Mouse (Mus musculus): ENCODE measurements around the gene Apoc3. TPM values are rescaled to one million over a fixed set of nuclear protein-coding genes. Genes with fewer than 3 reads are reported as not detected.

Gene Apoc3
- total RNA-seq, 2 experiments from 2014 or later, result not detected

DNA sequence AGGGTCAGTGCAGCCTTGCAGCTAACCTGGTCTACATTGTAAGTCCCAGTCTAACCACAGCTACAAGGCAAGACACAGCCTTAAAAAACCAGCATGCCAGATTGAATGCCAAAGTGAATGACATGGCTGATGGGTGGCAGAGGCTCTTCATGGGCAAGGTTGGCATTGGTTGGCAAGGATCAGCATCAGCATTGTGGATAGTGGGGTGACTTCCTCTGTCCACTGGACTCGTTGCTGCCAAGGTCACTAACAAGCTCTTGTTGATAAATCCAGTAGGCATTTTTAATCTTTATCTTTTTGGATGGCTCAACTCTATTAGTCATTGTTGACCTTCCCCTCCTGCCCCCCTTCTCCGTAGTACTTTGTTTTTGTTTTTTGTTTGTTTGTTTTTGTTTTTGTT lies 35.8 kb downstream of the Apoc3 start:
- intact Hi-C loops (cut with DNase I), result no loop called here
- DNase-seq (ENCODE audit: low spot score), result no peak

DNA sequence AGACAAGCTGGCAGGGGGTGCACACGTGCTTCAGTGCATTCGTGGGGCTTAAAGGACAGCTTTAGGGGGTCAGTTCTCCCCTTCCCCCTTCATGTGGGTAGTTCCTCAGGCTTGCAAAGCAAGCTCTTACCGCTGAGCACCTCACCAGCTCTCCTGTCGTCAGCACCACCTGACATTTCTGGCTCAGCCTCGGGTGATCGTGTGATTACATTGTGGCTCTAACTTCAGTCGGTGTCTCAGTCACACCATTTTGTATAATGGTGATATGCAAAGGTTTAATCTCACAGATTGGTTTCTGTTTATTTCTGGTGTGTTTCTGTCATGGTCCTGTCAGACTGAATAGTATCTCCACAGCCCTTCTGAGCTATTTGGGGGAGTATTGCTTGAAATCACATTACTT lies 36.5 kb downstream of the Apoc3 start:
- intact Hi-C loops (cut with DNase I), result no loop called here
- DNase-seq (ENCODE audit: low spot score), result no peak

DNA sequence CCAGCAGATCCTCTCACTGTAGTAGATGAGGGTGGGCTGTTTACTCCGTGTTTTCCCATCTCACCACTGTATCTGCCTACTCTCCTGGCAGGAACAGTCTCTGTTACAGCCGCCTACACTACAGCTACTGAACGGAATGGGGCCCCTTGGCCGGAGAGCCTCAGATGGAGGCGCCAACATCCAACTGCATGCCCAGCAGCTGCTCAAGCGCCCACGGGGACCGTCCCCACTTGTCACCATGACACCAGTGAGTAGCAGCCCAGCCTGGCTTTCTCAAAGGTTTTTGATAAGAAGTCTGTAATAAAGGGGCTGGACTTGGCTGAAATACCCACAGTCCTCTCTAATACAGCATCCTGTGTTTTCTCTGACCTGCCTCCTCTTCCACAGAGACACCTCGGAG lies 37.0 kb downstream of the Apoc3 start:
- DNase-seq (ENCODE audit: low spot score), result peak; percentile 44
- intact Hi-C loops (cut with DNase I), result no loop called here

DNA sequence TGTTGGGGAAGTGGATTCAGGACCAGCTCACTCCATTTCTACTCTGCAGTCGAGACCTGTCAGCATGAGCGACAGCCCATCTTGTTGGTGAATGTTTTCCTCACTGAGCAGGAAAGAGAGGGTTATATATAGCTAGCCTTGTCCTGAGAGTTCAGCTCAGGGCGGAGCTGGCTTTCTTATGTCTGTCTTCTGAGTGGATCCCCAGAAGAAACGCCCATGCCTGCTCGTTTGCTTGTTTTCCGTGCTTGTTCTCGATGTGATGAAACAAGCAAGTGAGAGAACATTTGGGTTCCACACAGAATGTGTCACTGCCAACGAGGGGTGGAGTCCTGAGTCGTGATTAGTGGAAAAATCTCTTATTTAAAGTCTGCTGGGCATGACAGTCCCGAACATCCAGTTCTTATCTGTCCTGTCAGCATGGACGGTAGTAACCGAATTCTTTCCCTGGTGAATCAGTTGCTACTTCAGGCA lies 38.7 kb downstream of the Apoc3 start:
- intact Hi-C loops (cut with DNase I), result no loop called here
- peak; percentile 69 for DNase-seq (ENCODE audit: low spot score)

DNA sequence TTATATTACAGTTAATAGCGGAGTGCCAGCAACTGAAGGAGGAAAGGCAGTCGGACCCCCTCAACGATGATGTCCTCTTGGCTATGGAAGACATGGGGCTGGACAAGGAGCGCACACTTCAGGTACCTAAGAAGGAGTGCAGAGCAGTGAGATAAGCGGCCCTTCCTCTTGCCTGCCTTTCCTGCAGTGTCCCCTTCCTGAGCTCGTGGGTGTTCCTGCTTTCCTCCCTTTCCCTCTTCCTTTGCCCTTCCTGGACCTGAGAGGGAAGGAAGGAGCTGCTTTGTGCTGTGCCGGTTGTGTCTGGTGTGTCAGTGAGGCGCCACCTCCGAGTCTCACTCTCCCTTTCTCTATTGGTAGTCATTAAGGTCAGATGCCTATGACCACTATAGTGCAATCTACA lies 40.6 kb downstream of the Apoc3 start:
- no peak for DNase-seq (ENCODE audit: low spot score)
- intact Hi-C loops (cut with DNase I), result no loop called here

DNA sequence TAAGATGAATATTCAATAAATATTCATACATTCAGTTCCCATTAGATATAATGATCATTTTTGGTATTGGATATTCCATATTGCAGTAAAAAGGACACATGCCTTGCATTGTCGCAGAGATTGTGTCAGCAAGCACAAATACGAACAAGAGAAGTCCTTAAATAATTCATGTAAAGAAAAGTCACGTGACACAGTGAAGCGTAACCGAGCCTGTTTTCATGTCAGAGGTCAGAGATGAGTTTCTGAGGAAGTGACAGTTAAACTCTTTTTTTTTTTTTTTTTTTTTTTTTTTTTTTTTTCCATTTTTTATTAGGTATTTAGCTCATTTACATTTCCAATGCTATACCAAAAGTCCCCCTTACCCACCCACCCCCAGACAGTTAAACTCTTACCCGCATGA lies 42.8 kb downstream of the Apoc3 start:
- DNase-seq (ENCODE audit: low spot score), result no peak
- intact Hi-C loops (cut with DNase I), result no loop called here

DNA sequence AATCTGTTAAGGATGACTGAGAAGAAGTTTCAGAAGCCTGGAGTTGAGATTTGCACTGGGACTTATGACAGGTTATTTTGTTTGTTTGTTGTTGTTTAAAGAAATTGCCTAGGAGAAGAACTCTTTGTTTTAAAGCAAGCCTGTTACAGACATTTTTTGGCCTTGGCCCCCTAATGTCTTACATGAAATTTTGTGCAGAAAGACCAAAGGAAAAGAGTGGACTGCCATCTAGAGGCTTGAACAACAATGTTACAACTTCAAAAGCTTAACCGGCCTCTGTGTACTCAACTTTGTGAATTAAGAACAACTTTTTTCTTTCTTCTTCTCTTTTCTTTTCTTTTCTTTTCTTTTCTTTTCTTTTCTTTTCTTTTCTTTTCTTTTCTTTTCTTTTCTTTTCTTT lies 43.8 kb downstream of the Apoc3 start:
- no peak for DNase-seq (ENCODE audit: low spot score)
- intact Hi-C loops (cut with DNase I), result loop anchor here (1.0 kb wide), 1 partner anchor 187 kb away; no protein-coding TSS in a partner anchor

DNA sequence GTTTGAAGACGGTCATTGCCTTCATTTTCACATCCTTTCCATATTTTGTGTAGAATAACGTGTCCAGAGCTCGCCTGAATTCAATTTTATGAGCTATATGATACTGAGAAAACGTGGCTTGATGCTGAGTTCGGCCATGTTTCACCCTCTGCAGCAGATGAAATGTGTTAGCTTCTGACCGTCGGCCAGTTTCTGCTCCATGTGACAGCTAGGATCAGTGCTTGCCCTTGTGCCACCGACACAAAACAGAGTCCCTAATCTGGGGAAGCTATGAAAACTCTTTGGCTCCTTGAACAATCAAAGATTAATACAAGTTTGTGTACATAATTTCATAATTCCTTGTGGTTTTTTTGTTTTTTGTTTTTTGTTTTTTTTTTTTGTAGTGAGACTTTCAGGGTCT lies 44.2 kb downstream of the Apoc3 start:
- intact Hi-C loops (cut with DNase I), result loop anchor here (1.0 kb wide), 1 partner anchor 187 kb away; no protein-coding TSS in a partner anchor
- DNase-seq (ENCODE audit: low spot score), result no peak

DNA sequence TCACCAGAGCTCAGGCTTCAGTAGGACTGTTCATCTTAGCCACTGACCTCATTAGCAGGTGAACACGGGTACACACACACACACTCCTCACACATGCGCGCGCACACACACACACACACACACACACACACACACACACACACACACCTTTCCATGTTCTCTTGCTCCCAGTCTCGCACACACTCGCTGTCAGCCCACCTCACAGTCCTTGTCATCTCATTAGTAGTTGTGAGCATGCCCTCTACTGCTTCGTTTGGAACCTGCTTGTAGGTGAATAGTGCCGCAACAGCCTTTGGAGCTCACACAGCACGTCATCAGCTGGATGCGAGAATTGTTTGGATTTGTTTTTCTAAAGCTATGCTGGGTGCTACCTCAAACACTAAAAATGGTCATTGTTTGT lies 46.1 kb downstream of the Apoc3 start:
- intact Hi-C loops (cut with DNase I), result loop anchor here (5.0 kb wide), 1 partner anchor 58 kb away; no protein-coding TSS in a partner anchor
- DNase-seq (ENCODE audit: low spot score), result no peak

DNA sequence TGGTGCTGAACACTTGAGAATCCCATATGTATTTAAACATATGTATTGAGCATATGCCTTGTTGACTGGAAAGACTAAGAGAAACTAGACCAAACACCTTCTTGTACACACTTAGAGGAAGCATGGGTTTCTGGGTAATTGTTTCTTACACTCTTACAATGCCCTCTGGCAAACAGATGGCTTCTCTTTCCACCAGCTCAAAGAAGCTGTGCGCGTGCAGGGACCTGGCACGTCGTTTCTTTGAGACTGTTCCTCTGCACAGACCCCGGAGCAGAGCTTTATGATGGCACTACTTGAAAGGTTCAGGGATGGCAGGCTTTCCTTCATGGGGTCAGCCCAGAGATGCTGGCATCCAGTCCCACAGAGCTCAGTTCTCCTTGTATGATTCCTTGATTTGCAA lies 46.5 kb downstream of the Apoc3 start:
- intact Hi-C loops (cut with DNase I), result loop anchor here (5.0 kb wide), 1 partner anchor 58 kb away; no protein-coding TSS in a partner anchor
- no peak for DNase-seq (ENCODE audit: low spot score)

DNA sequence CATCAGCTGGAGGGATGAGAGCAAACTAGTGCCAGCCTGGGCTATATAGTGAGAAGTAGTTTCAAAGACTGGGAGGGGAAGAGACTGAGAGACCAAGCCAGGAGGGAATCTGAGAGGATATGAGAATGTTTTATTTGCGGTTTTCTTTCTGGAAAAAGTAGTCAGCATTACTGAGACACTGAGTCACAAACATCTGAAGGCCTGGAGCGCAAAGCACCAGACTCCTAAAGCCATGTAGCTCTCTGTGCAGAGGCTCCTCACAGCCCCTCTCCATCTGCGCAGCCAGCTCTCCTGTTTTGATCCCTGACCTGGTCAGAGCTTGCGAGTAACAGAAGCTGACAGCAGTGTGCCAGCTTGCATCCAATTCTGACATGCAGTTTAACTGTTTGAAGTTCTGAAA lies 47.1 kb downstream of the Apoc3 start:
- no peak for DNase-seq (ENCODE audit: low spot score)

DNA sequence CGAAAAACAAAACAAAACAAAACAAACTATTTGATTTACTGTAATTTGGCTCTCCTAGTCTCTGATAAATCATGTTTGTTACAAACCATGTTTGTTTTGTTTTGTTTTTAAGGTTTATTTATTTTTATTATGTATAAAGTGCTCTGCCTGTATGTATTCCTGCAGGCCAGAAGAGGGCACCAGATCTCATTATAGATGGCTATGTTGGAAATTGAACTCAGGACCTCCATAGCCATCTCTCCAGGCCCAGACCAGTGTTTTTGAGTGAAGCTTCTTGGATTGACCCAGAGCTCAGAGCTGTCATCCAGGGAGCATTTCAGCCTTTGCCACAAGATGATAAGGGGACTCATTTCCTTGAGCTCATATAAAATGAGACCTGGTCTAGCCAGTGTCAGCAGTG lies 49.0 kb downstream of the Apoc3 start:
- DNase-seq (ENCODE audit: low spot score), result no peak
- intact Hi-C loops (cut with DNase I), result loop anchor here (5.0 kb wide), 1 partner anchor 61 kb away; no protein-coding TSS in a partner anchor

More for the DNA sequence above, 47.1 kb downstream of the Apoc3 start:
- intact Hi-C loops (cut with DNase I), result loop anchor here (5.0 kb wide), 1 partner anchor 59 kb away; no protein-coding TSS in a partner anchor

DNA sequence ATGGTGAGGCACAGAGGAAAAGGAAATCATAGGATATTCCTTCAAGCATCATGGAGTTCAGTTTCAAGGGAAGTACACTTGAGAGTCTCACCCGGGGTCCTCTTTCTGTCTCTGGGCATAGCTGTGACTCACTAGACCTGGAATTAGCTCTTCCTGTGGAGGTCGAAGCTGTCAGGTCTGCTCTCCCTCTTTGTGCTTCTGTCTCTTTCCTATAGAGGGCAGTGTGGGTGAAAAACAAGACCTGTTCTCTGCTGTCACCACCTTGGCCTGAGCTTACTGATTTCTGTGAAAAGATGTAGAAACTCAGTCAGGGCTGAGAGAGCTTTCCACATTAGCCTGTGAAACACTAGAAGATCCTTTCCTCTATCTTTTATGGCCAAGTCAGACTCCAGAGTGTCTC lies 50.2 kb downstream of the Apoc3 start:
- intact Hi-C loops (cut with DNase I), result loop anchor here (5.0 kb wide), 1 partner anchor 62 kb away; no protein-coding TSS in a partner anchor
- DNase-seq (ENCODE audit: low spot score), result no peak

DNA sequence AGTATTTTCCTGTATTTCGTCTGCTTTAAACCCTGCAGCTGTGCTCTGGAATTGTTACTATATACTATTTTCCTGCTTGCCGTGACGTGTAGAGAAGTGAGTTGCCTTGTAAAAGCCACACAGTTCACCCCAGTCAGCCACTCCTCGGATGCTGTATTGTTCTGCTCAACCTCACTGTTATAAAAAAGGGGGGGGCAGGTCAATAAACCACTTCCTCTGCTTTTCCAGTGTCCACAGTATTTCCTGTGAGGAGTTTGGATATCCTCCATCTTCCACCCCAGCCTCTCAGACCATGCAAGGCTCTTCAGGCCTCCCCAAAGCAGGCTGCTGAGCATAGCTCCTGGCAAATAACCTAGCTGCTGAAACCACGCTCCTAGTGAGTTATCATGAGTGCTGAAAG lies 50.9 kb downstream of the Apoc3 start:
- intact Hi-C loops (cut with DNase I), result no loop called here
- no peak for DNase-seq (ENCODE audit: low spot score)

Other genes starting within 250 kb of the Apoc3 start
- 10 to 100 TPM; 55.1 to 62.3 TPM for gene Pafah1b2, start 222.9 kb downstream of the Apoc3 start, total RNA-seq (2021)
- gene Sik3, start 222.8 kb downstream of the Apoc3 start, total RNA-seq (2021), result 10 to 100 TPM; 65.6 to 67.2 TPM
- not detected for gene Apoa1, start 7.1 kb downstream of the Apoc3 start, total RNA-seq (2021)
- gene Apoa4, start 5.1 kb upstream of the Apoc3 start, total RNA-seq (2021), result not detected
- not detected for gene Apoa5, start 33.0 kb upstream of the Apoc3 start, total RNA-seq (2021)
- gene Zpr1, start 37.4 kb upstream of the Apoc3 start, total RNA-seq (2021), result 10 to 100 TPM; 18.5 to 19.4 TPM
- 1 to 10 TPM; 5.8 to 7.9 TPM for gene Bud13, start 47.4 kb upstream of the Apoc3 start, total RNA-seq (2021)
- not detected for gene 4931429L15Rik, start 84.3 kb upstream of the Apoc3 start, total RNA-seq (2021)

Measured in heart, postnatal 25 days (tissue).